Mouse (Mus musculus): Measurements from ENCODE around the gene 4930595D18Rik.

Gene 4930595D18Rik

DNA sequence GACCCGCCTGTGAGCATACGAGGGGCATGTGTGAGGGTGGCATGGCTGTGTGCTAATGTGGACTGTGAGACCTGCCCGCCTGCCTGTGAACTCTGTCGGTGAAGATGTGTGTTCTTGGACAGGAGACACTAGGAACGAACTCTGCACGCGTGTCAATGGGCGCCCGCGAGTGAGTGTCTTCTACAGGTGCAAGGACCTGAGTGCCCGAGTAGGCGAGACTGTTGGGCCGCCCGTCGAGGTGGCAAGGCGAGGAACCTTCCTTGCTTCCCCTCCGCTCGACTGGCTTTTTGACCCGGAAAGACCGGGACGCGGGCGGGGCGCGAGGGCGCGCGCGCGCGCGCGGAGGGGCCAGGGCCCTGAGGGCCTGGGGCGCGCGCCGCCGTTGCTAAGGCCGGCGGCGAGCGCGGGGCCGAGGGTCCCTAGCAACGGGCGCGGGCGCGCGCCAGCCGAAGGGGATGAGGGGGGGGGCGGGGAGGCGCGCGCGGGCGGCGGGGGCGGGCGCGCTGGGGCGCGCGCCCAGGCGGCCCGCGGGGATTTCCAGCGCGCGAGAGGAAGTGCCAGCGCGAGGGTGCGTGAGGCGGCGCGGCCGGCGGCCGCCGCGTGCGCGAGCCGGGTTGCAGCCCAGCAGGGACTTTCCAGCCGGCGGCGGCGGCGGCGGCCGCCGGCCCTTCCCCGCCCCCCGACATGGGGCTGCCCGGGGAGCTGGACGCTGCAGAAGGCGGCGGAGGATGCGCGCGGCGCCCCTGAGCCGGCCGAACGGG is 18.3 kb downstream of the 4930595D18Rik start, which contains the start of gene Traf3:
Gene Traf3, plus strand, starts transcription at position 540 of the 761 bp plus-strand sequence.
- peak; percentile 51 to 65 for DNase-seq (ENCODE audit: low spot score in 2 of 2)

GRCm38 (mm10) chr12:111165146-111165812 is 19.0 kb downstream of the 4930595D18Rik start:
- DNase-seq (ENCODE audit: low spot score in 2 of 2) = peak in 1 of 2 experiments; percentile 54

DNA sequence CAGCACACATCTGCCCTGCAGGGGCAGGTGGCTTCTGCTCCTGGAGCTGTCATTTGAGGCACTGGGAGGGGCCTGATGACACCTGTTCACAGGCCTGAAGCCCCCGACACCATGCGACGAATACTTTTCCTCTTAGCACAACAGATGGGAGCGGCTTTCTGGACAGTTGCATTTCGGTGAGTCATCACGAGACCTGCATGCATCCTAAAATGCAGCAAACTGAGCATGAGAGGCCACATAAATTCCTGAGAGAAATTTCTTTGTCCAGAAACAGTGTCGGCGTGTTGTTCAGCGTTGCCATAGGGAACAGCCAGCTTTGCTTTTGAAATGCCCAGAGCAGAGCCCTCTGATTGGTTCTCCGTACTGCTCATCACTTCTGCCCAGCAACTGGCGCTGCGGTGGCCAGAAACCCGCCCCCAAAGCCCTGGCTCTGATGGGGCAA is 20.0 kb downstream of the 4930595D18Rik start:
- peak; percentile 55 to 74 for DNase-seq (ENCODE audit: low spot score in 2 of 2)

- DNase-seq (ENCODE audit: low spot score in 2 of 2) = no peak
These were observed 21.8 kb downstream of the 4930595D18Rik start for GRCm38 (mm10) chr12:111162312-111163061.

GRCm38 (mm10) chr12:111161943-111162311 is 22.4 kb downstream of the 4930595D18Rik start:
- no peak for DNase-seq (ENCODE audit: low spot score in 2 of 2)

DNA sequence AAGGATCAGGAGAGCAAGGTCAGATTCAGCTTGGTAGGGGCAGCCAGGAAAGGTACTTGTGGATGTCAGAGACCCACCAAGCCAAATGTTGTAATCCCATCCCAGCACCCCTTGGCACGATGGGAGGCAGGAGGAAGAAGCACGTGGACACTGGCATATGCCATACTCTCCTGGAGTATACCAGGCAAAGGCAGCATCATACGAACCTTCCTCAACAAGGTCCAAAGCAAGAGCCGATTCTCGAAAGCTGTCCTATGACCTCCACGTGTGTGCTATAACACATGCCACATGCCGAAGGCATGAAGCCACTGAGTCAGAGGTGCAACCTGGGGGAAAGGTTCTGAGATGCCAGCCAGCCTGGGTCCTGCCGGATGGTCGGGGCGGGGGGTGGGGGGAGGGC is 23.4 kb downstream of the 4930595D18Rik start:
- DNase-seq (ENCODE audit: low spot score in 2 of 2) = no peak

DNA sequence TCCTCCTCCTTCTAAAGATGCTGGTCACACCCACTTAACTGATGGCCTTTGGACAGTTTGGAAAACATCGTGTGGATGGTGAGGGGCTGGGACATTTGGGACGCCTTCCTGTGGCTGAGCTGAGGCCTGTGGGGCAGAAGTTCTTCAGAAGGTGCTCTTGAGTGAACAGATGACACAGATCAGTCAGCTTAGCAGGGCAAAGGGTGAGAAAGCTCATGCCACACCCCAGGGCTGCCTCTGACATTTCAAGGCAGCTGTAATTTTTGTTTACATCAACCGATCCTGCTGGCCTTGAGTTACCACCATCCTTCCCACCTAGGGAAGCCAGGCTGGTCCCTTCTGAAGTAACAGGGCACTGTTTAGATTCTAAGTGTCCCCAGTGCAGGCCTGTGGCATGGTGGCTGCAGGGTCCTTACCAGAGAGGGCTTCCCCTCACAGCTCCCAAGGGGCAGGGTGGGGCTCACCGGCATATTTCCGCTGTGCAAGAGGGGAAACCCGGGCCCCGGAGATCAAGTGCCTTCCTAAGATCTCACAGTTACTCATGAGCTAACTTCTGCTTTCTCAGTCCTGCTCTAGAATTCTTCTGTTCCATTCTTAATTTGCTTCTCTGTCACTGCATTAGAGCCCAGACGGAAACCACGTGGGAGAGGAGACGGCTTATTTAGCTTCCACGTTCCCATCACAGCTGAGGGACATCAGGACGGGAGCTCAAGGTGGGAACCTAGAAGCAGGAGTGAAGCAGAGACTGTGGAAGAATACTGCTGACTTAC is 24.4 kb downstream of the 4930595D18Rik start:
- DNase-seq (ENCODE audit: low spot score in 2 of 2) = peak; percentile 76 to 86

DNA sequence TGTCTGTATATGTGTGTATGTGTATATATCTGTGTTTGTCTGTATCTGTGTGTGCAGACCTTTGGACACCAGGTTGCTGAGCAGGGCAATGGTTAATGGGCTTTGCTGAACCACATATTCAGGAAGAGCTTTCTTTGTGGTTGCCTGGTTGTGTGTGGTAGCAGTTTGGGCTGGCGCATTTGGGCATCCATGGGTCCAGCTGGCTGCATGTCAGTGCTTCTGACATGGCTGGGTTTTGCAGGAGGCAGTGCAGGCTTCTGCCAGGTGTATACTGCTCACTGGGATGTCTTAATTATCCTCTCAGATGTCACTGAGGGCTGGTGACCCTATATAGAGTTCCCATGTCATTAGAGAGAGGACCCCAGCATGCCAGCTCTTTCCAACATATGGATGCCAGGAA is 28.5 kb downstream of the 4930595D18Rik start:
- no peak for DNase-seq (ENCODE audit: low spot score in 2 of 2)

- DNase-seq (ENCODE audit: low spot score in 2 of 2) = no peak
These were observed 29.6 kb downstream of the 4930595D18Rik start for GRCm38 (mm10) chr12:111154641-111155040.

DNA sequence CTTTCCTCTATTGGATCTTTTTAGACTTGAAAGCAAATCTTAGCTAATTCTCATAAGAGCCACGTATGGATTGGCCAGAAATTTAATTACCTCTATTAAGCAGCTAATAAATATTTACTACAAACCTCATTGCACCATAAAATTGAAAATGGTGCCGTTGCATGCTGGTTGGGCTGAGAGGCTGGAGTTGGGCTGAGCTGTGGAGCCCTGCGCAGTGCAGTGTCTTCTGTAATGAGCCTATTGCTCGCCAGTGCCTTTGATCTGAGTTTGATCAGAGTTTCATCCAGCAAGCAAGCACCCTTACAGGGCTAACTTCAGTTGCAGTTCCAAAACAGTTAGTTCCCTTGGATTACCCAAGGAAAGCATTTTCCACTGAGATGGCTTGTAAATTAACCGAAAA is 30.3 kb downstream of the 4930595D18Rik start:
- no peak for DNase-seq (ENCODE audit: low spot score in 2 of 2)

DNA sequence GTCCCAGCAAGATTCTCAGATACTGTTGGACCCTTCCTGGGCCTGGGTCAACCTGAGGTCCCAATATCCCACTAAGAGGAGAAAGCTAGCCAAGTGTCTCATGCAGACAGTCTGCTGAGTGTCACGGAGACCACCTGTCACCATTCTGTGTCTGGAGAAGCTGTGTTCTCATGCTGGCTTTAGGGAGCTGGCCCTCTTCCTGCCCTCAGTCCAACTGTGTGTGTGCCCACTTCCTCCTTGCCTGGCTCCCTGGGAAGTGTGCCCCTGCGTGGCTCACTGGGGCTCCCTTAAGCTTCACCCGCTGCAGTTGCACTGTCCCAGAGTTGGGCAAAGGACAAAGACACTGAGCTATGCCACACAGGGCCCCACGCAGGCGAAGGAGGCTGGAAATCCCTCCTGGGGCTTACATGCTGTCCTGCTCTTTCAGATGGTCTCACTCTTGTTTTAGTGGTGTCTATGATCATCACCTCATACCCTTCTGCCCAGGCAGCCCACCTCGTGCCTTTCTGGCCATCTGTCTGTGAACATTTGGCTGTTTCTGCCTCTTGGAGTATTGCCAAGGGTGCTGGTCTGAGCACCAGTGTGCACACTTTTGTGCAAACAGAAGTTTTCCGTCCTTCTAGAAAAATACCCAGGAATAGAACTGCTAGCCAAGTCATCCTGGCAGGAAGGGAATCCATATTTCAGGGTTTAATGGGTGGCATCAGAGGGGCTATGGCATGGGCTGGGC is 31.1 kb downstream of the 4930595D18Rik start:
- DNase-seq (ENCODE audit: low spot score in 2 of 2) = no peak

- no peak for DNase-seq (ENCODE audit: low spot score in 2 of 2)
These were observed 31.7 kb downstream of the 4930595D18Rik start for GRCm38 (mm10) chr12:111152579-111152978.

- DNase-seq (ENCODE audit: low spot score in 2 of 2) = no peak
These were observed 32.7 kb downstream of the 4930595D18Rik start for GRCm38 (mm10) chr12:111151422-111152156.

- DNase-seq (ENCODE audit: low spot score in 2 of 2) = peak in 1 of 2 experiments; percentile 53
These were observed 34.1 kb downstream of the 4930595D18Rik start for GRCm38 (mm10) chr12:111150236-111150596.

DNA sequence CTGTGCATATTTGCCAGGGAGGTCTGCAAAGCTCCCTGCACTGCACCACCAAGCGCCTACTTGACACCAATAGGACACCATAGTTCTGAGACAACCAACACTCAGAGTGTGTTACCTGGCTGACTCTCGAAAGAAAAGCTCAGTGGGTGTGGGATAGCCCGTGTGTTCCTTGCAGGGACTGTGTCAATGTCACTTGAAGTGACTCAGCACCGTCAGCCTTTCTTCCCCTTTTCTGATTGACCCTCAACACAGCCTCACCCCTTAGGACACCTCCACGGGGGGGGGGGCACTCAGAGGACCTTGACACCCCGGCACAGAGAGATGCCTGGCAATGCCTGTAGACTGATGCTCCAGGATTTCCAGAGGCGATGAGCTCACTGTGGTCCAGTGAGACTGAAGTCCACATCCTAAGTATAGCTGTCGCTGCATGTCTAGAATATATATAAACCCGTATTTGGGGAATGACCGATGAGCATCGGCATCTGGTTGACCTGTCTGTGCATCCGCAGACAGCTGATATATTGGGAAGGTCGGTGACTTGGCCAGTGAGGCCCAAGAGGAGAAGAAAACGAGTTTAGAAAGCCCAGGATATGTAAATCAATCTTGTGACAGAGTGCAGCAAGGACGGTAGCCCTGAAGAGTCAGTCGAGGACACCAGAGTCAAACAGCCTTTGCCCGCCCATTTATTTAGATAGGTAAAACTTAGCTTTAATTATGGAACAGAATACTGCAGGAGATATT is 34.6 kb downstream of the 4930595D18Rik start:
- no peak for DNase-seq (ENCODE audit: low spot score in 2 of 2)

- no peak for DNase-seq (ENCODE audit: low spot score in 2 of 2)
These were observed 39.0 kb downstream of the 4930595D18Rik start for GRCm38 (mm10) chr12:111145269-111145668.

DNA sequence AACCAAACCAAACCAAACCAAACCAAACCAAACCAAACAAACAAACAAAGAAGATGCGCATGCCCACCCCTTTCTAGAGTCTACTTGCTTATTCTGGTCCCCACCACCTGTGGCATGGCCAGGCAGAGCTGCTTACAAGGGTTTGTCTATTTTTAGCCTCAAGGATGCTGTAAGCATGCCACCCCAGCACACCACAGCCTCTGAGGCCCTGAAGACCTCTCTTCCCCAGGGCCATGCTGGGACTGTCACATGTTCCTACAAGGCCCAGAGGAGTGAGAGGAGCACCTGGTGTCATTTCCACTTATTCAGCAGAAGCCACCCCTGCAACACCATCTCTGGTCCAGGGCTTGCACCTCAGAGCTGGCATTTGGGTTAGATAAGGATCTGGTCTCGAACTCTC is 39.7 kb downstream of the 4930595D18Rik start:
- DNase-seq (ENCODE audit: low spot score in 2 of 2) = no peak

- DNase-seq (ENCODE audit: low spot score in 2 of 2) = no peak
These were observed 40.7 kb downstream of the 4930595D18Rik start for GRCm38 (mm10) chr12:111143509-111144063.

- no peak for DNase-seq (ENCODE audit: low spot score in 2 of 2)
These were observed 41.2 kb downstream of the 4930595D18Rik start for GRCm38 (mm10) chr12:111143005-111143508.
